Mouse (Mus musculus): ENCODE measurements around the gene Uxs1. TPM values are rescaled to one million over a fixed set of nuclear protein-coding genes. Genes with fewer than 3 reads are reported as not detected.

The Uxs1 gene
- polyA plus RNA-seq, 1 experiment from 2014 or later: 19.4 TPM

GRCm38 (mm10) chr1:43826628-43827001 is 985 bp downstream of the Uxs1 start:
- 0% methylated on average over 3 of the region's 3 CpGs for WGBS
- DNase-seq (ENCODE audit: low spot score): peak; percentile 10
- H3K27ac ChIP-seq: peak overlapping the region; percentile 97
- H3K27me3 ChIP-seq (ENCODE audit: insufficient read depth, poor library complexity, severe bottlenecking): no peaks in the 10 kb centered on the region
- H3K4me1 ChIP-seq (replicated peaks): peaks cover 30% of the 10 kb centered on the region
- H3K9me3 ChIP-seq: no peaks in the 10 kb centered on the region
- H3K36me3 ChIP-seq: peaks cover 16% of the 10 kb centered on the region; the same call in 1 of the 2 replicates
- H3K4me3 ChIP-seq: peak overlapping the region; percentile 95

DNA sequence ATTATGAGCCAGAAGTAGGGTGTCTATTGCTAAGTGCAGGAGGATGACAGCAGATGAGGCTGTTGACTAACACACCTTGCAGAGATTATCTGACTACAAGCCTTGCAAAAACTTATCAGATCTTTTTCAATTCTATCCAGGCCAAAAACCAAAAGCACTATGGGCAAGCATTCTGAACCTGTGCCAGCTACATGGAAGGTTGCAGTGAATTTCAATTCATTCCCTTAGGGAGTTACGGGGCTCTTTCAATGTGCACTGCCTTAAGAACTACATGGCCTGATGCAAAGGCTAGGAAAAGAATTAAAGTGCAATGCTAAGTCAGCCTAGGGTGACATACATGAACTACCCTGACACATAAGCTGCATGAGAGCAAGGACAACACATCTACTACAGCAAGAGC is 4.2 kb downstream of the Uxs1 start:
- Histone ChIP-seq H3K4me3 (no peak overlapping the region), H3K27ac (no peak overlapping the region), H3K9me3 (no peaks in the 10 kb centered on the region), H3K4me1 (replicated peaks) (peaks cover 27% of the 10 kb centered on the region), H3K27me3 (ENCODE audit: insufficient read depth, poor library complexity, severe bottlenecking) (no peaks in the 10 kb centered on the region), H3K36me3 (peaks cover 16% of the 10 kb centered on the region; the same call in 1 of the 2 replicates)
- 92% methylated on average over 1 of the region's 1 CpGs for WGBS
- DNase-seq (ENCODE audit: low spot score): no peak

DNA sequence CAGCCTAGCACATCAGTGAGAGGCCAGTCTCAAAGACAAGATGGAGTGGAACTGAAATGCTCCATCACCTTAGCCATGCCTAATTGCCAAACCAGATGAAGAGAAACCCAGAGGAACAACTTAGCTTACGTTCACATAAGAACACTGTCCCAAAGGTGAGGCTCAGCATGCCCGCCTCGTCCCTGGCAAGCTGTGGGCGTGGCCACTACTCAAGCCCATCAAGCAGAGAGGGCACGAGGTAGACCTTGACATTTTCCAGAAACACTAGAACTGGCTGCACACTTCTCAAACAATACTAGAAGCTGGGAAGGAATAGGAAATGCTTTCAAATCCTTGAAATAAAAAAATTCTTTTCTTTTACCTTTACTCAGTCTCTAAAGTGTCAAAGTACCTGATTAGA is 5.0 kb downstream of the Uxs1 start:
- no peak overlapping the region for H3K27ac ChIP-seq
- no peak for DNase-seq (ENCODE audit: low spot score)
- WGBS: 88% methylated on average over 5 of the region's 5 CpGs

DNA sequence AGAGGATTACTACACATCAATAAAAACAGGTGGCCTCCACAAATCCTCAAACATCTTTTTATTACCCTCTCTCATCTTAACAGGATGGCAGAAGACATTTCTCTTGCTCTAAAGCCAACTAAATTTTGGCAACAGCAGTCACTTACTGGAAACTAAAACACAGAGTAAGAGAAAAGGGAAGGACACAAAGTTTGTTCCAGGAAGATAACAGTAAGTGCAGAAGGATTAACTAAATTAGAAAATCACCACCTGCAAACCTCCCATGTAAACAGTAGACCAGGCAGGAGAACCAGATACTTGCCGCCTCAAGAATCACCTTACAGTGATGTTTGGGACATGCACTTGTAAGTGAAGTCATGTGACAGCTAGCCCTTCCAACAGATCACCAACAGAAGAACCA is 5.8 kb downstream of the Uxs1 start:
- Histone ChIP-seq H3K27ac (no peak overlapping the region), H3K9me3 (no peaks in the 10 kb centered on the region), H3K4me3 (no peak overlapping the region), H3K36me3 (peaks cover 16% of the 10 kb centered on the region; the same call in 1 of the 2 replicates), H3K4me1 (replicated peaks) (peaks cover 20% of the 10 kb centered on the region), H3K27me3 (ENCODE audit: insufficient read depth, poor library complexity, severe bottlenecking) (no peaks in the 10 kb centered on the region)
- WGBS: 86% methylated on average over 1 of the region's 1 CpGs
- DNase-seq (ENCODE audit: low spot score): no peak

More for the DNA sequence above, 5.0 kb downstream of the Uxs1 start:
- Histone ChIP-seq H3K27me3 (ENCODE audit: insufficient read depth, poor library complexity, severe bottlenecking) (no peaks in the 10 kb centered on the region), H3K36me3 (peaks cover 16% of the 10 kb centered on the region; the same call in 1 of the 2 replicates), H3K4me3 (no peak overlapping the region), H3K9me3 (no peaks in the 10 kb centered on the region), H3K4me1 (replicated peaks) (peaks cover 21% of the 10 kb centered on the region)

DNA sequence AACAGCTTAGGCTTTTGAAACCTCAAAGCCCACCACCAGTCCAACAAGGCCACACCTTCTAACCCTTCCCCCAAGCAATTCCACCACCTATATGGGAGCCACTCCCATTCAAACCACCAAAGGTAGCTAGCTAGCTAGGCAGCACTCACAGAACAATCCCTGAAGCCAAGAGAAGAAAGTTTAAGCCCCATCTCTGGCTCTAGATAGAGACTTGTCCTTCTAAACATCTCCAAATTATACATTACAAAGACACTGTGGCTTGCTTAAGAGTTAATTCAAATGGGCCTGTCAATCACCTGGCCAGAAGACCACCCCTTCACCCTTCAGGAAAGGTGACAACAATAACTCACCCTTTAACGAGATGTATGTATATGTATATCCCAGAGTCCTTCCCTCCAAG is 7.0 kb downstream of the Uxs1 start:
- no peak overlapping the region for H3K27ac ChIP-seq
- no peaks in the 10 kb centered on the region for H3K9me3 ChIP-seq
- no peak for DNase-seq (ENCODE audit: low spot score)
- no peaks in the 10 kb centered on the region for H3K27me3 ChIP-seq (ENCODE audit: insufficient read depth, poor library complexity, severe bottlenecking)
- H3K4me1 ChIP-seq (replicated peaks): peaks cover 7% of the 10 kb centered on the region
- peaks cover 16% of the 10 kb centered on the region; the same call in 1 of the 2 replicates for H3K36me3 ChIP-seq
- WGBS: 48% methylated on average over 1 of the region's 1 CpGs
- H3K4me3 ChIP-seq: no peak overlapping the region

- 91% methylated on average over 2 of the region's 2 CpGs for WGBS
- Histone ChIP-seq H3K27ac (no peak overlapping the region), H3K4me1 (replicated peaks) (no peaks in the 10 kb centered on the region), H3K4me3 (no peak overlapping the region), H3K36me3 (0 out of 2 replicates have a peak, but pooled peaks cover 10% of the 10 kb centered on the region), H3K27me3 (ENCODE audit: insufficient read depth, poor library complexity, severe bottlenecking) (no peaks in the 10 kb centered on the region), H3K9me3 (no peaks in the 10 kb centered on the region)
- DNase-seq (ENCODE audit: low spot score): no peak
Measured at GRCm38 (mm10) chr1:43819091-43819490, 8.5 kb downstream of the Uxs1 start.

DNA sequence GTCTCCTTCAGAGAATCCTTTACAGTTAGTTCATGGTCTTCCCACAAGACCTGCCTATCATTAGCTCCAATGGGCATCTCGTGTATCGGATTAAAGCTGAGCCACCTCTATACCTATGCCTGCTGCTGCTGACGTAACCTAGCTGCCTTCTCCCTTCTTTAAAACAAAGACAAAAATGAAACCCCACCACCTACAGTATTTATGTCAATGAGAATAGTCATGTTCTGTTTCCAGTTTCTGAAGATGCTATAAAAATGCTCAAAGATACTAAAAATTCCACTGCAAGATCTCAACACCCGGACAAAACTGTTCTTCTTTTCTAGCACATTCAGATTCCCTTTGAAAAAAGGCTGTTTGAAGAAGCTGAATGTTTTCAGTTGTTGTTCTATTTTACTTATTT is 9.2 kb downstream of the Uxs1 start:
- no peaks in the 10 kb centered on the region for H3K27me3 ChIP-seq (ENCODE audit: insufficient read depth, poor library complexity, severe bottlenecking)
- H3K9me3 ChIP-seq: no peaks in the 10 kb centered on the region
- H3K4me3 ChIP-seq: no peak overlapping the region
- WGBS: 89% methylated on average over 4 of the region's 4 CpGs
- H3K4me1 ChIP-seq (replicated peaks): no peaks in the 10 kb centered on the region
- no peak overlapping the region for H3K27ac ChIP-seq
- no peak for DNase-seq (ENCODE audit: low spot score)
- 0 out of 2 replicates have a peak, but pooled peaks cover 10% of the 10 kb centered on the region for H3K36me3 ChIP-seq

DNA sequence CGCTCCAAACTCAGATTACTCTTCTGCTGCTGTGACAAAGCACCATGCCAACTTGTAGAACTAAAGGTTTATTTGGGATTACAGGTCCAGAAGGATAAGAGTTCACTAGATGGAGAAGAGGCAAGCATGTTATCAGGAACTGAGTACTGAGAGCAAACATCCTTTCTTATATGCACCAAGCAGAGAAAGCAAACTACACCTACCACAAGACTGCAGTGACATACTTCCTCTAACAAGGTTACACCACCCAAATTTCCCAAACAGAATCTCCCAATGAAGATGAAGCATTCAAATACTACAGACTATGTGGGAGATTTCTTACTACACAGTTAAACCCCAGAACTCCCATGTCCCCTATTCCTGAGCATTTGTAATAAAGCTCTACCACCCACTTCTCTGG is 15.8 kb downstream of the Uxs1 start:
- Histone ChIP-seq H3K4me3 (no peak overlapping the region), H3K9me3 (peaks cover 8% of the 10 kb centered on the region; the same call in 1 of the 2 replicates), H3K27ac (no peak overlapping the region), H3K36me3 (peaks cover 27% of the 10 kb centered on the region), H3K27me3 (ENCODE audit: insufficient read depth, poor library complexity, severe bottlenecking) (no peaks in the 10 kb centered on the region), H3K4me1 (replicated peaks) (no peaks in the 10 kb centered on the region)
- 94% methylated on average over 1 of the region's 1 CpGs for WGBS
- DNase-seq (ENCODE audit: low spot score): no peak

DNA sequence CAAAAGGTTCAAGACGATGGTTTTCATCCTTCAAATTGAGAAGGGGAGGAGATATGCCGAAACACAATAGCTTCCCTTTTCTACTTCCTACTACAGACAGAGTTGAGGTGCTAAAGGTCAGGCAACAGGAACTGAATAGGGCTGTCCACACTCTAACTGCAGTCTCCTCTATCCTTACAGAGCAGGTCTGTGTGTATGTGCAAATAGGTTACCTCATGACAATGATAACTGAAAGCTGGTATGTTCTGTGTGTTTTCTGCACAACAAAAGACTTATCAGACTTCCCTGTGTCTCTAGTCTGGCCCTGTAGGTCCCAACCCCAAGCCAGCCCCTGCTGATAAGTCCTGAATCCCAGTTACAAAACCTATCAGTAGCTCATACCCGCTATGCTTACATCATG is 16.5 kb downstream of the Uxs1 start:
- Histone ChIP-seq H3K4me1 (replicated peaks) (no peaks in the 10 kb centered on the region), H3K27me3 (ENCODE audit: insufficient read depth, poor library complexity, severe bottlenecking) (no peaks in the 10 kb centered on the region), H3K36me3 (peaks cover 27% of the 10 kb centered on the region), H3K27ac (no peak overlapping the region), H3K9me3 (peaks cover 8% of the 10 kb centered on the region; the same call in 1 of the 2 replicates), H3K4me3 (no peak overlapping the region)
- DNase-seq (ENCODE audit: low spot score): no peak
- 81% methylated on average over 3 of the region's 3 CpGs for WGBS

DNA sequence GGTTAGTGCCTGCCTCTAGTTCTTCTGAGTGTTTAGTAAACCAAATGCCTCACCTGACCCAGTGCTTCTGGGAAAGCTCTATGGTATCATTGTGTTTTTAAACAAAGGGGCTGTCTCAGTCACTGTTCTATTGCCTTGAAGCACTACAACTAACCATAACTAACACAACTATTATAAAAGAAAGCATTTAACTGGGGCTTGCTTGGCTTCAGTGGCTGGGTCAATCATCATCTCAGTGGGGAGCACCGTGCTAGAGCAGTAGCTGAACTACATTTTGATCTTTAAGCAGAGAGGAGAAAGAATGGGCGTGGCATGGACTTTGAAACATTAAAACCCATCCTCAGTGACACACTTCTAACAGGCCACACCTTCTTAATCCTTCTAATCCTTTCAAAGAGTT is 18.2 kb downstream of the Uxs1 start:
- no peak for DNase-seq (ENCODE audit: low spot score)
- H3K4me3 ChIP-seq: no peak overlapping the region
- H3K27me3 ChIP-seq (ENCODE audit: insufficient read depth, poor library complexity, severe bottlenecking): no peaks in the 10 kb centered on the region
- H3K4me1 ChIP-seq (replicated peaks): no peaks in the 10 kb centered on the region
- peaks cover 27% of the 10 kb centered on the region for H3K36me3 ChIP-seq
- H3K27ac ChIP-seq: no peak overlapping the region
- WGBS: 86% methylated on average over 2 of the region's 2 CpGs
- peaks cover 8% of the 10 kb centered on the region; the same call in 1 of the 2 replicates for H3K9me3 ChIP-seq

GRCm38 (mm10) chr1:43803906-43804474 is 23.6 kb downstream of the Uxs1 start:
- H3K9me3 ChIP-seq: no peaks in the 10 kb centered on the region
- no peak for DNase-seq (ENCODE audit: low spot score)
- WGBS: 100% methylated on average over 1 of the region's 1 CpGs
- no peak overlapping the region for H3K27ac ChIP-seq
- no peaks in the 10 kb centered on the region for H3K4me1 ChIP-seq (replicated peaks)
- H3K36me3 ChIP-seq: peaks cover 45% of the 10 kb centered on the region
- H3K4me3 ChIP-seq: no peak overlapping the region
- no peaks in the 10 kb centered on the region for H3K27me3 ChIP-seq (ENCODE audit: insufficient read depth, poor library complexity, severe bottlenecking)

GRCm38 (mm10) chr1:43798048-43798447 is 29.6 kb downstream of the Uxs1 start:
- Histone ChIP-seq H3K27ac (no peak overlapping the region), H3K9me3 (no peaks in the 10 kb centered on the region), H3K36me3 (peaks cover 48% of the 10 kb centered on the region), H3K4me3 (no peak overlapping the region), H3K27me3 (ENCODE audit: insufficient read depth, poor library complexity, severe bottlenecking) (no peaks in the 10 kb centered on the region), H3K4me1 (replicated peaks) (no peaks in the 10 kb centered on the region)
- WGBS: 93% methylated on average over 3 of the region's 3 CpGs
- DNase-seq (ENCODE audit: low spot score): no peak

GRCm38 (mm10) chr1:43789765-43790164 is 37.8 kb downstream of the Uxs1 start:
- Histone ChIP-seq H3K36me3 (peaks cover 27% of the 10 kb centered on the region), H3K9me3 (no peaks in the 10 kb centered on the region), H3K27me3 (ENCODE audit: insufficient read depth, poor library complexity, severe bottlenecking) (no peaks in the 10 kb centered on the region), H3K27ac (no peak overlapping the region), H3K4me3 (no peak overlapping the region), H3K4me1 (replicated peaks) (no peaks in the 10 kb centered on the region)
- no peak for DNase-seq (ENCODE audit: low spot score)
- WGBS: 90% methylated on average over 2 of the region's 2 CpGs

DNA sequence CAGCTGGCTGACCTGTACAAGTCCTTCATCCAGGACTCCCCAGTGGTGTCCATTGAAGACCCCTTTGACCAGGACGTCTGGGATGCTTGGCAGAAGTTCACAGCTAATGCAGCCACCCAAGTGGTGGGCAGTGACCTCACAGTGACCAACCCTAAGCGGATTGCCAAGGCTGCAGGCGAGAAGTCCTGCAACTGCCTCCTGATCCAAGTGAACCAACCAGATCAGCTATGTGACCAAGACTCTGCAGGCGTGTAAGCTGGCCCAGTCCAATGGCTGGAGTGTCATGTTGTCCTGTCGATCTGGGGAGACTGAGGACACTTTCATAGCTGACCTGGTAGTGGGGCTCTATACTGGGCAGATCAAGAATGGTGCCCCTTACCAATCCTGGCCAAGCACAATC is 40.9 kb downstream of the Uxs1 start:
- Histone ChIP-seq H3K4me1 (replicated peaks) (no peaks in the 10 kb centered on the region), H3K27ac (no peak overlapping the region), H3K9me3 (no peaks in the 10 kb centered on the region), H3K27me3 (ENCODE audit: insufficient read depth, poor library complexity, severe bottlenecking) (no peaks in the 10 kb centered on the region), H3K4me3 (no peak overlapping the region), H3K36me3 (peaks cover 31% of the 10 kb centered on the region)
- WGBS: 89% methylated on average over 5 of the region's 5 CpGs
- DNase-seq (ENCODE audit: low spot score): no peak

All from hindbrain, embryonic 10.5 days (tissue).